Mouse (Mus musculus) cerebellum, postnatal 4 days (tissue): ENCODE data around the gene Adamts4.

Experiments
- DNase-seq, 2 experiments: peaks; one replicate each; pipeline ENCODE4 v3.0.0; 2022; ENCODE audit warnings: low spot score in 2 of 2, mixed read lengths in 1 of 2

Adamts4 gene

DNA sequence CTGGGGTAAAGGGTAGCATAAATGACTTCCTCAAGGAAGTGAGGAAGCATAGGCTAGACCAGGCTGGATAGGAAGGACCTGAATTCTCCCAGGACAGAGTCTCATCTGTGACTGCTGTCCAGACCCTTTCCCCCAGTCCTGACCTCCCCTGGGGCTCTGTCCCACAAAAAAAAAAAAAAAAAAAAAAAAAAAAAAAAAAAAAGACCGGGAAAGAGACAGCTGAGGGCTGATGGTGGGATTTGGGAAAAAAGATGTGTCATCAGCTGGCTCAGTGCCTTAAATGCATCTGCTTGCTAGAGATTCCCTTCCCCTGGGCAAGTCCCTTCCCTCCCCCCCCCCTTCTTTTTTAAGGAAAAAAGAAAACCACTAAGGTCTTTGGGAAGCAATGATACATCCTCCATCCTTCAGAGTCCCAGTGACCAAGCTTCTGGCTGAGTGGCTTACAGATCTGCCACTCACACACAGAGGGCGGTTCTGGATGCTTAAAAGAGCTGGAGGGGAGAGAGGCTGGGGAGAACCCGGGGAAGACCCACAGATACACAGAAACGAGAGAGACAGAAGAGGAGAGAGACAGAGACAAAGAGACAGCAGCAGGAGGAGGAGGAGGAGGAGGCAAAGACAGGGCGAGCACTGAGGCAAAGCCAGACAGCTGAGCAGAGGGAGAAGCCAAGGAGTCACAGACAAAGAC lies at the start of gene Adamts4:
TSS of gene Adamts4 (plus strand) at position 509 of the 688 bp plus-strand sequence.
- DNase-seq, result peak in 1 of 2 experiments; percentile 58

DNA sequence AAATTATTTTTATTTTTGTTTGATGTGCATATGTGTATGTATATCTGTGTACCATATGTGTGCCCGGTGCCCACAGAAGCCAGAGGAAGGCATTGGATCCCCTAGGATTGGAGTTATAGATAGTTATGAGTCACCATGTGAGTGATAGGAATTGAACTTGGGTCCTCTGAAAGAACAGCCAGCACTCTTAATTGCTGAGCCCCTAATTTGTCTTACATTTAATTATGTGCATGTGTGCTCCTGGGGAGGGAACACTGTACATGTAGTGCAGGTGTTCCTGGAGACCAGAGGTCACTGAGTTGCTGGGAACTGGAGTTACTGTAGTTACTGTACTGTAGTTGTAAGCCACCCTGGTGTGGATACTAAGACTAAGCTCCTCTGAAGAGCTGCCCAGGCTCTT lies 49.5 kb upstream of the Adamts4 start:
- no peak for DNase-seq

DNA sequence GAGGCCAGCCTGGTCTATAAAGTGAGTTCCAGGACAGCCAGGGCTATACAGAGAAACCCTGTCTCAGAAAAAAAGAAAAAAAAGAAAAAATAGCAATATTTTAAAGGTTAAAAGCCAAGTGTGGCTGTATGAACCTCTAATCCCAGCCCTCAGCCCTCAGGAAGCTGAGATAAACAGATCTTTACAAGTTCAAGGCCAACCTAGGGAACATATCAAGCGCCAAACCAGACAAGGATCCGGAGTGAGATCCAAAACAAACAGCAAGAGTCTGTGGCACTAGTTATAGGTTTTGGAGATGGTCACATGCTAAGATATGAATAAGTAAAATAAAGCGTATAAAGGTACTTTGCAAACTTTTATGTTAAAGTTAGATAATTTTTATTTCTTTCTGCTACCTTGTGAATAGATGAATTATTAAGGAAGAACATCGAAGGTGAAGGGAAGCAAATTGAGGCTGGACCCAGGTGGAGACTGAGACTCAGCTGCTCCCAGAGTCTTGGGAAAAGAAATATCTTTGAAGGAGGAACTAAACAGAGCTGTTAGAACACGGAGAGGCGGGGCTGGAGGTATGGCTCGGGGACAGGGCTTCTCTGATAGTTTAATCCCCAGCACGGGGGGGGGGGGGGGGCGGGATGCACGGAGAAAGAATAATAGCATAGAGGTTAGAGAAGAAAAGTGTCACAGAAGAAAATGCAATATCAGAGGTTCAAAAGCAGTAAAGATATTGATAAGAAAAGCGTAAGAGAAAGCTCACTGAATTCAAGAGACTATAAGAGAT lies 46.6 kb upstream of the Adamts4 start:
- DNase-seq, result no peak

DNA sequence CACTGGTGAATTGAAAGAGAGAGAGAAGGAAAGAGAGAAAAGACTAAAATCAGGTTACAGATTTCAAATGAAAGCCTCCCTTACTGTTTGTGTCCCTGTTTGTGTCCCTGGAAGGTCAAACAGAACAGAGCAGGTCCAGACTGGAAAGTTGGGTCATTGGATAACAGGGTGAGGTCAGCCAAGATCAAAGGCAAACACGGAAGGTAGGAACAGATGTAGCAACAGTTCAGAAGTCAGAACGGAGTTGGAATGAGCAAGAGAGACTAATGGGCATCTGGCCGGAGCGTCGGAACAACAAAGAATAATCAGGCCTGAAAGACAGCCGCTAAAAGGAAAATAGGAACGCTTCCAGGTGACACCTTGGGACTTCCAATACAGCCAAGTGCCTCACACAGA lies 46.0 kb upstream of the Adamts4 start:
- DNase-seq, result no peak

DNA sequence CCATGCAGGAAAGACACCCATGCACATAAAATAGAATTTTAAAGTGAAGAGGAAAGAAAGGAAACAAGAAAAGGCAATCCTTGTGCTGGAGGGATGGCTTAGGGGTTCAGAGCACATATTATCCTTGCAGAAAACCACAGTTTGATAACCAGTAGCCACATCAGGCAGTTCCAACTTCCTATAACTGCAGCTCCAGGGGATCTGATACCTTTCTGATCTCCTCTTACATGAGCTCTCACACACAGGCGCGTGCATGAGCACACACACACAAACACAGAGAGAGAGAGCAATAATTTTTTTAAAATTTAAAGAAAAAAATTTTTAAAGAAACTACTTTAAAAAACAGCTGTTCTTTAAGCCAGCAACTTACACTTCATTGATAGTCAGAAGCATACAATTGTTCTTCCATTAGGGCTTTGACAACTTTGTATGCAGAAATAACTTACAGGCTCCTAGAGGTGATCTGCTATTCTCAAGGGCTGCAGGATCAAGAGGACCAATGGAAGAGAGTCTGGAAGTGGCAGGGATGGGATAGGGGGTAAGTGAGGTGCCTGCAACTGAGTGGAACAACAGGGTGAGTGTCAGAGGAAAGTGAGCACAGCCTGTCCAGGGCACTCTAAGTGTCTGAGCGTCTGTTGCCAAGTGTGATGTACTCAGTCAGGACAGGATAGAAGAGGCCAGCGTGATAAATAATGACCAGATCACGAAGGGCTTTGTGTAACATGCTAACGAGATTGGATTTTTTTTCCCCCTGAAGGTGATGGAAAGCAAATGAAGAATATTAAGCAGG lies 44.3 kb upstream of the Adamts4 start:
- no peak for DNase-seq

DNA sequence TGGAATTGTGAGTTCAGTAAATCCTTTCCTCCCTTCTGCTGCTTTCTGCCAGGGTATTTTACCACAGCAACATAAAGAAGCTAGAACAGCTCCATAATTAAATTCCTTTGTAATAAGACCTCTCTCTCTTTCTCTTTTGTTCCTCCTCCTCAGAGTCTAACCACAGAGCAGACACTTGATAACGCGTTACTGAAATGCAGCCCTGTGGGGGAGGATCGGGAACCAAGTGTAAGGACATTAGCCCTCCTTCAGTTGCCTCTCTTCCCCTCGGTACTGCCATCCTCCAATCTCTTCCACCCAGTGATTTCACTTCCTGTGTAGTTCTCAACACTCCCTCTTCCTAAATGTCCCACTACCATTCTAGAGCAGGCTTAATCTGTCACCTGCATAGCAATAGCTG lies 40.8 kb upstream of the Adamts4 start:
- no peak for DNase-seq

DNA sequence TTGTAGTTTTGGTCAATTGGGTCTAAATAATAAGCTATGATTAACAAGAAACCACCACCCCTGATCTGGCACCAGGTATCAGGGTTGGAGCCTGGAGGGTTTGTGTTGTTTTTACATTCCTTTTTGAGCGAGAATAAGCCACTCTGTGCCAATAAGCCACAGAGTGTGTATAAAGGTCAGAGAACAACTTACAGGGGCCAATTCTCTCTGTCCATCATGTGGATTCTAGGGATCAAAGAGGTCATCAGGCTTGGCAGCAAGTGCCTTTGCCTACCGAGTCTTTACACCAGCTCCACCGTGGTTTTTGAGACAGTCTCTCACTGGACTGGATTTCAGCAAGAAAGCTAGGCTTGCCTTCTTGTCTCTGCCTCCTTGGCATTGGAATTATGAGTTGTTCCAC lies 37.4 kb upstream of the Adamts4 start:
- DNase-seq, result no peak

DNA sequence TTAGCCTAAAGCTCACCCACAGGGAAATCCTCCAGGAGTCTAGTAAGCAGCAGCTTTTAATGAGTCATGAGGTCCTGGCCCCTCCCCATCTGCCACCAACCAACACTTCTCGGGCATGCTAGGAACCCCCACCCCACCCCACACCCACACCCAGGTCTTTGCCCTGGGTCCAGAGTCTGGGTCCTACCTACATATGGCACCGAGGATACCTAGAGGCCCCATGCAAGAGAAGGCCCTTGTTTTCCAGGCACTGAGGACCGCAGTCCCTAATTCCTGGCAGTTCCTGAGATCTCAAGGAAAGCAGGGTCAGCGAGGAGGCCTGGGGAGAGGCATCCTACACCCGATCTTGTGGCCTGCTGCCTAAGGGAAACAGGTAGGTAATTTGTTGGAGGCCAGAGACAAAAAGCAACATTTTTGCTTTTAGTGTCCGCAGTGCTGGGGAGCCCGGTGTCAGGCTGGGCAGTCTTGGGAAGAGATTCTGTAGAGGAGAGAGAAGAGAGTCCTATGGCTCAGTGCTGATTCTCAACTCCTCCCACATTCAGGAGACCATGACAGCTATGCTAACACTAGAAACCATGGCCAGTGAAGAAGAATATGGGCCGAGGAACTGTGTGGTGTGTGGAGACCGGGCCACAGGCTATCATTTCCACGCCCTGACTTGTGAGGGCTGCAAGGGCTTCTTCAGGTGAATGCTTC lies 36.3 kb upstream of the Adamts4 start, which contains the start of gene Nr1i3:
TSS of gene Nr1i3 (plus strand) at position 170 of the 696 bp plus-strand sequence.
- no peak for DNase-seq

DNA sequence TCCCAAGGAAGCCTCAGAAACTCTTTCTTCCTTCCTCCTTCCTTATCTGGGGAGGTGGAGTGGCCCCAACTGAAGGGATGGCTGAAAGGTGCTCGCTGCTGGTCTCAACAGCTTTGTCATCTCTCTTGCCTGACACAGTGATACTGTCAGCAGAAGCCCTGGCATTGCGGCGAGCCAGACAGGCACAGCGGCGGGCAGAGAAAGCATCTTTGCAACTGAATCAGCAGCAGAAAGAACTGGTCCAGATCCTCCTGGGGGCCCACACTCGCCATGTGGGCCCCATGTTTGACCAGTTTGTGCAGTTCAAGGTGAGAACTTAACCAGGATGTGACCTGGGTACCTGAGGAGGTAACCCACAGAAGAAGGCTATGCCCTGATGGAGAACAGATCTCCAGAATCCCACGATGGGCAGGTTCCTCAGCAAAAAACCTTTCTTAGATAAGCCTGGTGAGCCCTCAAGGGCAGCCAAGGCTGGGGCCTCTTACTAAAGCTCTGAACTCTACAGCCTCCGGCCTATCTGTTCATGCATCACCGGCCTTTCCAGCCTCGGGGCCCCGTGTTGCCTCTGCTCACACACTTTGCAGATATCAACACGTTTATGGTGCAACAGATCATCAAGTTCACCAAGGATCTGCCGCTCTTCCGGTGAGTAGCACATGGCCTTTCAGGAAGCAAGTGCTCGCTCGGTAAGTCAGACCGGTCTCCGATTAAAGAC lies 33.8 kb upstream of the Adamts4 start:
- no peak for DNase-seq

DNA sequence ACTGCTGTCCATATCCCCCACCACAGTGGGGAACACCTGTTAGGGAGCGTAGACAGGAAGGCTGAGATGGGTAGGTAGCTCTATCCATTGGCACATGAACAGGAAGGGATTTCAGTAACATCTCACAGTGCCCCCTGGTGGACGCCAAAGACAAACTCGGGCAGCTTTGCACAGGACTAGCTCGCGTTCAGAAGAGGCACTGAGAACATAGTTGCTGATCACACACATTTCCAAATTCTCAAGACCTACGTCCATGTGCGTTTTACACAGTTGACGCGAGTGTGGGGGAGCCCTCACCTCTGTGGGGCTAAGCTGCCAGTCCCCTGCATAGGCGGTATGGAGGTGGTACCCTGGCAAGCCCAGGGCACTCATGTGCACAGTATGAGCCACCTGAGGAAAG lies 29.4 kb upstream of the Adamts4 start:
- peak; percentile 79 to 87 for DNase-seq

DNA sequence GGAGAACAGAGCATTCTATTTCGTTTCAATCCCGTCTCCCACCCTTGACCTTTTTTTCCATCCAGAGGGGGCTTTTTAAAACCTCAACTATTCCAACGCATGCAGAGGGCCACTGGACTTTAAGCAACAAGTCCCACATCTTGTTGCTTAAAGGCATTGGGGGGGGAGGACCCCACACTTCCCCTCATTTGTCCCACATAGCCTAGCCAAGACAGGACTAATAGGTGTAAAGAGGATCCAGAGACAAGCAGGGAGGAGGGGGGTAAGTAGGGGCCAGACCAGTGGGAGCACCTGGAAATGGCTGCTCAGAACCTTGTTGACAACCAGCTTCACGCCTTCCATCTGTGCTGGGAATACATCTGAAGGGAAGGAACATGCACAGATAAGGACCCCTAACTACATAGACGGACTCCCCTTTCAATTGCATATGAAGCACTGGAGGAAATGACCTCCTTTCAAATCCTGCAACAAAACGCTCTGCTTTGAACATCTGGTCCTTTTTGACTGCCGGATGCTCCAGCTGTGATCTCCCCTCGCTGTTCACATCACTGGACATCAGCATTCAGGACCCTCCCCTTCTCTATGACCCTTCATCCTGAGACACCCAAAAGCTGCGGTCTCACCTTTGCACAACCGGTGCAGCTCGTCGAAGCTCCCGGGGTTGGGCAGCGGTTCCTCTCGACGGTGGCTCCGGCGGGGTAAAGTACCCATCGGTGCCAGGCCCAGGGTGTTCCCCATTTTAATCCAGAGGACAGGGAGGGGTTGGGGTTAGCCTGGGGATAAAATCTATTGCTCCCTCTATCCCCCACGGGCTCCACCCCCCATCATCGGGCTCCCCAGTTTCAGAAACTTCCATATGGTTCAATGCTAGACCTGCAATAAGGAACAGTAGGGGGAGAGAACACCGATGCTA lies 28.7 kb upstream of the Adamts4 start:
- peak in 1 of 2 experiments; percentile 15 for DNase-seq

DNA sequence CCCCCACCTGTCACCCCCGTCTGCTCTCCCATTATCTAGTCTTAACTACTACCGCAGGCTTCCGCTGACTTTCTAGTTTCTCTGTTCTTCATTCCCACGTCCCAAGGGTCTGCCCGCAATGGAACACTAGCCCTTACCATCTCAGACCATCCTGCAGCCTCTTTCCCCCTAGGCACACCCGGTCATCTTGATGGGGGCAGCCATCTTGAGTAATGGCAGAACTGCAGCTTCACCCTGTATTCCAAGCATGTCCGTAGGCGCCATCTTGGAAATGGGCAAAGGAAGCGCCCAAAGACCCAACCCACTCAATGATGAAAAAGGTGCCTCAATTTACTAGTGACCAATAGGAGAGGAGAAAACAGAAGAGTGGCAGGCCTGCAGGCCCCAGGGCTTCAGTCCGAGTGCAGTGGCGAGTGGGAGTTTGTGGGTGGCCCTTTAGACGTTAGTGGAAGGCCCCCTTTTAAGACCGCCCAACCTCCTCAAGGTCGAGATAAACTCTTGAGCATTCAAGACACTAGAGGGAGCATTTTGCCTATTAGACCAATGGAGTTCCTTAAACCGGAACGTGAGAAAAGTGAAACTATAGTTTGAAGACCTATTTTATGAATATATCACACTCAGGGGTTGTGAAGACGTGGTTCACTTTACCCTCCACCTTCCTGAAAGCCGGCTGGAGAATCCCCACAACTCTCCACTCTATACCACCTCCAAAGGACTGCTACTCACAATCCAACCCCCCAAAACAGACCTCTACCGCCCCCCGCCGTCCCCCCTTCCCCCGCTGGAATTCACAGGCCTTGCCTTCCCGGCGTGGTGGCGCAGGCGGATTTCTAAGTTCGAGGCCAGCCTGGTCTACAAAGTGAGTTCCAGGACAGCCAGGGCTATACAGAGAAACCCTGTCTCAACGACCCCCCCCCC lies 27.7 kb upstream of the Adamts4 start, which contains the start of gene Tomm40l:
TSS of gene Tomm40l (minus strand) at position 277 of the 918 bp plus-strand sequence.
- peak; percentile 63 to 86 for DNase-seq

DNA sequence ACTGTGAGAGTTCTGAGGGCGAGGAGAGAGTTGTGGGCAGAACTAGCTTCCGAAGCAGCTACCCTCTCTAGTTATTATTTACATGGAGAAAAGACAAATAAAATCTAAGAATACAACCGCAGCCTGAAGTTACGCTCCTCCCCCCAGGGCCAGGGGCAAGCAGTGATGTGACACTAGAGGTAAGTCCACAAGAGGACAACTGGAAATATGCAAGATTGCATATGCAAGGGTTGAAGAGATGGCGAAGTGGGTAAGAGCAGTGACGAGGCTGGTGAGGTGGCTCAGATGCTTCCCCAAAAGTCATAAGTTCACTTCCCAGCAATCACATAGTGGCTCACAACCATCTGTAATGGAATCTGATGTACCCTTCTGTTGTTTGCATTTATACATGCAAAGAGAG lies 27.1 kb upstream of the Adamts4 start:
- DNase-seq, result no peak

DNA sequence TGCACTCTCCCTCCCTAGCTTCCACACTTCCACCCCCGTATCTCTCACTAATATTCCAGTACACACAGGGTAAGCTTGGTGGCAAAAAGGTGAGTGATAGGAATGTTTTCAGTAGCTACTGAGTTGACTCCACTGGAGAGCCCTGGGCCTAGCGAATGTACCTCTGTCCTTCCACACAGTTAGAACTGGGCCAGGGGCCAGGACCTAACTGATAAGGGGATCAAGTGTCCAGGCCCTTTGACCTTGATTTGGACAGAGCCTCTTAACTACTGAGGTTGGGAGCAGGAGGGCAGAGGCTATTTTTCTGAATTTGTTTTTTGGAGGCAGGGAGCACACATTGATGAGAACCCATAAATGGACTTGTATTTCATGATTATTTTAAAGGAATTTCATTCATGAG lies 26.4 kb upstream of the Adamts4 start:
- DNase-seq, result no peak

DNA sequence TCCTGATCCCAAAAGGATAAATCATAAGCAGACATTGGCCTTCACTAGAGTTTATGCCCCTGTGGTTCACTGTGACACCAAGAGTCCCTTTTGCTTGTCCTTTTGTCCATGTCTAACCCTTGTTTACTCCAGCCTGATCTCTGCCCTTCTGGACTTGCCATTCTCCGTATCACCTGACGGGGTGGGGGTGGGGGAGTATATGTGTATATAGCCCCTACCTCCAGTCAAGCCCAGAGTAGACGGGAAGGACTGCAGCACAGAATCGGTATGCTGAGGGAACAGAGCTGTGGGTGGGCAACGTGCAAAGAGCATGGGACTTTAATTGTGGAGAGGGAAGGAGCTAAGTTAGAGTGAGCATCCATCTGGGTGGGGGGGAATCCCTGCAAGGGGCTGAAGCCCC lies 25.4 kb upstream of the Adamts4 start, which contains the start of gene Apoa2:
TSS of gene Apoa2 (plus strand) at position 198 of the 400 bp plus-strand sequence.
- DNase-seq, result no peak

DNA sequence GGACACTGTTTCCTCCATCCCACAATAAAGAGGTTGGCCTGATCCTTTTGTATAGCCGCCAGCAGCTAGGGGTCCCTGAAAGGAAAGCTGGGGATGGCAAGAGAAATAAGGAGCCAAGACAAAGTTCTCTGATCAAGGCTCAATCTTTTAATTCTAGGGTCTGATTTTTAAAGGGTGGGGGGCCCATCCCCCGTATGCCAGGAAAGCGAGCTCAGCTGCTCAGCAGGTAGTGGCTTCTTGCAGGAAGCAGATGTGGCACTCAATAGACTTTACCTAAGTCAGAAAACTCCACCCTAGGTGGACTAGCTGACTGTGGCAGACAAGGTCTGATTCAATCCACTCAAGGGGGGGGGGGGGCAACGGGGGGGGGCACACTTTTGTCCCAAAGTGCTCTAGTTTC lies 23.4 kb upstream of the Adamts4 start:
- DNase-seq, result no peak

DNA sequence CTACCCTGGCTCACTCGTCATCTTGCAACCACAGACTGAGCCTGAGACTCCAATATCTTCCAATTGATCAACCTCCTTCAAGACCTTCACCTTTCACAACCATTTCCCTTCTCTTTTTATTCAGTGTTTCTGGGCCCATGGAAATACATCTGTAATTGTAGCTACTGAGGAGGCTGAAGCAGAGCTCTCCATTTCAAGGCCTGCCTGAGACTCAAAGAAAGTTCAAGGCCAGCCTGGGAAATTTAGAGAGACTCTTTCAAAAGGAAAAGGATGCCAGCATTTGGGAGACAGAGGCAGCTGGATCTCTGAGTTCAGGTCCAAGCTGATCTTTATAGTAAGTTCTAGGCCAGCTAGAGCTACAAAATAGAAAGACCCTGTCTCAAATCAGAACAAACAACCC lies 22.3 kb upstream of the Adamts4 start:
- DNase-seq, result no peak

DNA sequence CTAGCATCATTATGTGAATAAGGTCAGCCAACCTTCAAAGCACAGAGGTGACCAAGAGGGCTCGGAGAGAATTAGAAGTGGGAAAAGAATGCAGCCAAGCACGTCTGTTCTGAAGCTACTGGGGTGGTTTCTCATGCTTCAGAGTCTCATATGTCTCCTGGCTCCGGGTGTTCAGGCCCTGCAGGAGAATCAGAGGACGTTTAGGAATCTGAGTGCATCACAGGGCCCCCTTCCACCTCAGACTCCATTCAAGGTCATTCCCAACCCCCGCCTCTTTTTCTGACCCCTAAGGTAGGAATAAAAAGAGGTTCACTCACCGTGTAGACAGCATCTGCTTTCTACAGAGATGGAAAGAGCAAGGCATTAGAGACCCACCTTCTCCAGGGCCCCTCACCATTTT lies 20.5 kb upstream of the Adamts4 start:
- no peak for DNase-seq

DNA sequence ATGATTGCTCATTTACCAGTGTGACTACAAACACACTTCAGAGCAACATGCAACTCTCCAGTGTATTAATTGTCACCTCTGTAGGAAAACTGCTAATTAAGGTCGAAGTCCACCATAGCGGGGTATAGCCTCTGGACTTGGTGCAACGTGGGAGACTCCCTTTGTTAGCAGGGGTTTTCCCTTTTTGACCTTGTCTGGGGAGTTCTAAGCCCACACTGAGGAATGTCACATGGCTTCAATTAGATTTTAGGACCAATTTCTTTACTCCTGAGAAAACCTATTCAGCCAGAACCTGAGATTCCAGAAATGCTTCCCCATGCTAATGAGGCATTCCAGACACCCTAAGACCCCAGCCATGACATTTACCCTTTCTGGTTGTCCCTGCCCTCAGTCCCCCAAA lies 20.0 kb upstream of the Adamts4 start:
- DNase-seq, result no peak
